Mouse (Mus musculus) thymus, adult 2 months (tissue): ENCODE results near the gene Gm20489. TPM values are rescaled to one million over a fixed set of nuclear protein-coding genes. Genes with fewer than 3 reads are reported as not detected.
A peak's percentile ranks its signal among the peaks of the same experiment; 100 is the strongest.

Experiments
- DNase-seq: peaks from one replicate; pipeline ENCODE4 v3.0.0; 2021
- H3K27ac ChIP-seq: fragments of 200-500 bp; 2 replicates; pipeline ENCODE4 v1.5.1; 2012; ENCODE audit warnings: low read length, control low read depth; ENCODE audit not compliant: control insufficient read depth, insufficient read depth
- H3K27me3 ChIP-seq: fragments of 200-500 bp; 2 replicates; pipeline ENCODE4 v1.6.1; 2012; ENCODE audit warnings: mild to moderate bottlenecking, low read length, moderate library complexity, mixed read lengths; ENCODE audit not compliant: control insufficient read depth, insufficient read depth
- H3K36me3 ChIP-seq: fragments of 200-500 bp; 2 replicates; pipeline ENCODE4 v1.6.1; 2012; ENCODE audit warnings: mild to moderate bottlenecking, low read length, moderate library complexity; ENCODE audit not compliant: control insufficient read depth, insufficient read depth
- H3K4me1 ChIP-seq: fragments of 200-500 bp; replicated peaks from 2 replicates; pipeline ENCODE4 v1.6.1; 2012; ENCODE audit warnings: low read length; ENCODE audit not compliant: control insufficient read depth, insufficient read depth
- H3K4me3 ChIP-seq: fragments of 200-500 bp; 2 replicates; pipeline ENCODE4 v1.5.1; 2012; ENCODE audit warnings: mild to moderate bottlenecking, low read length, control low read depth, moderate library complexity; ENCODE audit not compliant: control insufficient read depth, insufficient read depth
- CTCF ChIP-seq: fragments of 200-500 bp; IDR thresholded peaks from 2 replicates; pipeline ENCODE4 v1.5.1; 2012; ENCODE audit warnings: mild to moderate bottlenecking, control low read depth, low read length, moderate library complexity, borderline replicate concordance; ENCODE audit not compliant: control insufficient read depth, poor library complexity, insufficient read depth; ENCODE audit errors: extremely low read depth
- POLR2A ChIP-seq: fragments of 200-500 bp; IDR thresholded peaks from 2 replicates; pipeline ENCODE4 v1.6.1; 2012; ENCODE audit warnings: mild to moderate bottlenecking, low read length, control low read depth, moderate library complexity; ENCODE audit not compliant: control insufficient read depth, poor library complexity, insufficient read depth; ENCODE audit errors: extremely low read depth
- WGBS: fragments of 180-500 bp; shearing (Covaris S2); methylation state at CpG from one replicate; pipeline ENCODE4 v1.1.7; 2018; 5-methylcytosine and 5-hydroxymethylcytosine counted together
- polyA plus RNA-seq: library from polyadenylated mRNA; depleted of rRNA; stranded (reverse); fragments of >200 nt; gene quantifications from 2 replicates; pipeline ENCODE4 v1.2.3, GENCODE M21; 2012; rRNA removed

Gene Gm20489
- polyA plus RNA-seq, result not detected in 2 replicates

GRCm38 (mm10) chrX:101268755-101269124 is at the start of gene Gm20489:
TSS of gene Gm20489 (minus strand) at chrX:101269023.
- 8% methylated on average over 3 of the region's 3 CpGs for WGBS
- no peaks in the 10 kb centered on the region for H3K27me3 ChIP-seq
- H3K4me1 ChIP-seq, result peaks cover 23% of the 10 kb centered on the region
- TF ChIP-seq POLR2A, result no peak
- no peak for TF ChIP-seq CTCF
- peak within 1 kb of the TSS; percentile 100 for H3K27ac ChIP-seq
- no peak for DNase-seq
- peaks cover 24% of the 10 kb centered on the region for H3K36me3 ChIP-seq
- peak within 1 kb of the TSS; percentile 94 for H3K4me3 ChIP-seq

GRCm38 (mm10) chrX:101313625-101314359 is 45.0 kb upstream of the Gm20489 start:
- Histone ChIP-seq H3K27ac (no peak overlapping the region), H3K36me3 (no peaks in the 10 kb centered on the region), H3K4me1 (peaks cover 8% of the 10 kb centered on the region), H3K27me3 (no peaks in the 10 kb centered on the region), H3K4me3 (no peak overlapping the region)
- 21% methylated on average over 6 of the region's 6 CpGs for WGBS
- DNase-seq, result no peak
- TF ChIP-seq POLR2A (no peak), CTCF (no peak)

GRCm38 (mm10) chrX:101309299-101309698 is 40.5 kb upstream of the Gm20489 start:
- 99% methylated on average over 5 of the region's 5 CpGs for WGBS
- no peak for DNase-seq
- no peak for TF ChIP-seq CTCF
- no peak for TF ChIP-seq POLR2A
- no peak overlapping the region for H3K4me3 ChIP-seq
- no peak overlapping the region for H3K27ac ChIP-seq
- H3K36me3 ChIP-seq, result no peaks in the 10 kb centered on the region
- no peaks in the 10 kb centered on the region for H3K27me3 ChIP-seq
- no peaks in the 10 kb centered on the region for H3K4me1 ChIP-seq

GRCm38 (mm10) chrX:101304646-101305045 is 35.8 kb upstream of the Gm20489 start:
- Histone ChIP-seq H3K4me1 (no peaks in the 10 kb centered on the region), H3K4me3 (no peak overlapping the region), H3K36me3 (no peaks in the 10 kb centered on the region), H3K27me3 (no peaks in the 10 kb centered on the region), H3K27ac (no peak overlapping the region)
- no peak for TF ChIP-seq CTCF
- no peak for TF ChIP-seq POLR2A
- DNase-seq, result no peak
- 90% methylated on average over 2 of the region's 2 CpGs for WGBS

- Histone ChIP-seq H3K36me3 (no peaks in the 10 kb centered on the region; the same call in 1 of the 2 replicates), H3K4me3 (no peak overlapping the region), H3K4me1 (no peaks in the 10 kb centered on the region), H3K27me3 (no peaks in the 10 kb centered on the region), H3K27ac (no peak overlapping the region)
- WGBS, result 91% methylated on average over 9 of the region's 9 CpGs
- TF ChIP-seq POLR2A, result no peak
- TF ChIP-seq CTCF, result no peak
- DNase-seq, result no peak
Observed at GRCm38 (mm10) chrX:101301654-101302053, 32.8 kb upstream of the Gm20489 start.

GRCm38 (mm10) chrX:101300427-101301030 is 31.7 kb upstream of the Gm20489 start:
- no peak for TF ChIP-seq POLR2A
- TF ChIP-seq CTCF, result no peak
- DNase-seq, result no peak
- Histone ChIP-seq H3K27me3 (no peaks in the 10 kb centered on the region), H3K36me3 (no peaks in the 10 kb centered on the region; the same call in 1 of the 2 replicates), H3K4me3 (no peak overlapping the region), H3K4me1 (no peaks in the 10 kb centered on the region), H3K27ac (no peak overlapping the region)
- 70% methylated on average over 13 of the region's 13 CpGs for WGBS
